Mouse (Mus musculus): ENCODE results near the gene Gpc5. TPM values are rescaled to one million over a fixed set of nuclear protein-coding genes. Genes with fewer than 3 reads are reported as not detected.
"Not testable (repeated sequence)": the region's sequence is repeated elsewhere in the genome, so short reads cannot be mapped to it uniquely, and the experiment has no call there.

Gpc5 gene
- total and polyA plus RNA-seq, 2 experiments from 2014 or later: 13.8 to 23.0 TPM

DNA sequence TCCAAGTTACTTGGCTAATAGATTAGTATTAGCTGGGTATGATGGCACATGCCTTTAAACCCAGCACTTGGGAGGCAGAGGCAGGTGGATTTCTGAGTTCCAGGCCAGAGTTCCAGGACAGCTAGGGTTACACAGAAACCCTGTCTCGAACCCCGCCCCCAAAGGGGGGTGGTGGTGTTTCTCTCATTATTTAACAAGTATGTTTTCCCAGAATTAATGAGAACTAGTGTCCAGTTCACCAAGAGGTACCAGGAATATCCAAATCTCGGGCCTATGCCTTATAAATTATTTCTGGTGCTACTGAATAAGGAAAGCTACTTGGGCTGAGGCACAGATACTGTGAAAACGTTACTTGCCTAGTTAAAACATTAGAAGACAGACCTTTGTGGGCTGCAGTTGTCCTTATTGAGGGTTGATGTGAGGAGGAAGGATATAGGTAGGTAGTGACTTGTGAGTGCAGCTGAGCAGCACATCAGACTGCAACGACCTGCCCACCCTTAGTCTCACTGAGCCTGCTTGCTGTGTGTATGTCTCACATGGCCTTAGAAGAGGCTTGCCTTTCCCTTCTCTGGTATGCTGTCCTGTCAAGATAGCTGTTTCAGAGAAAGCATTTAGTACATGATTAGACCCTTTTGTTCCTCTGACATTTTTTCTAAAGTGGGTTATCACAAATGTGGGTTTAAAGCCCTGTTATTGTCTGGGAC is 43.0 kb upstream of the Gpc5 start:
- no peak overlapping the region for H3K27ac ChIP-seq (ENCODE audit: low read depth, low read length)
- DNase-seq (ENCODE audit: low spot score) (no peak), ATAC-seq (ENCODE audit: low FRiP score) (no peak)
- no peak for TF ChIP-seq CTCF (IDR thresholded peaks at IDR 0.05)
- H3K36me3 ChIP-seq (ENCODE audit: insufficient read depth, low read length): peaks cover 5% of the 10 kb centered on the region
- no peaks in the 10 kb centered on the region for H3K9me3 ChIP-seq (ENCODE audit: low read length)
- H3K4me2 ChIP-seq (ENCODE audit: low read depth, low read length, poor library complexity, severe bottlenecking): no peak overlapping the region
- no peak overlapping the region for H3K4me3 ChIP-seq (ENCODE audit: low read depth, low read length)
- H3K9ac ChIP-seq (replicated peaks; ENCODE audit: low read length, poor library complexity, severe bottlenecking): no peak overlapping the region
- WGBS: 34% methylated on average over 5 of the region's 5 CpGs
- no peaks in the 10 kb centered on the region for H3K4me1 ChIP-seq (ENCODE audit: insufficient read depth, low read length)
- no peaks in the 10 kb centered on the region for H3K27me3 ChIP-seq (ENCODE audit: insufficient read depth, low read length)

DNA sequence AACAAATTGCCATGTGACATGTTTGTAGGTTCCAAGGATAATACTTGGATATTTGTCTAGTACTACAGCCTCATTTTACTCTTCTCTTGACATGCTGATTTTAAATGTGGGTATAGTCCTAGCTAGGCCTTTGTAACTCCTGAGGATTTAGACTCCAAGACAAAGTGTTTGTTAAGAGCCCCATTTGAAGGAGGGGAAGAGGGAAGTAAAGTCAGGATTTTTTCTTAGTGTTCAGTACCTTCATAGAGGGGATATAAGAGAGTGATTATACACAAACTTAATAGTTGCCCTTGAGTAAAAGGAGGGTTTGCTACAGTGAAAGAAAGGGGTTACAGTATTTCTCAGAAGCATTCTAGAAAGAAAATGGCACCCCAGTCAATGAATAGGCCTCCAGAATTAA is 42.2 kb upstream of the Gpc5 start:
- H3K9me3 ChIP-seq (ENCODE audit: low read length): no peaks in the 10 kb centered on the region
- H3K27me3 ChIP-seq (ENCODE audit: insufficient read depth, low read length): no peaks in the 10 kb centered on the region
- H3K4me2 ChIP-seq (ENCODE audit: low read depth, low read length, poor library complexity, severe bottlenecking): no peak overlapping the region
- H3K9ac ChIP-seq (replicated peaks; ENCODE audit: low read length, poor library complexity, severe bottlenecking): no peak overlapping the region
- H3K36me3 ChIP-seq (ENCODE audit: insufficient read depth, low read length): peaks cover 5% of the 10 kb centered on the region
- ATAC-seq (ENCODE audit: low FRiP score) (no peak), DNase-seq (ENCODE audit: low spot score) (no peak)
- H3K27ac ChIP-seq (ENCODE audit: low read depth, low read length): no peak overlapping the region
- H3K4me1 ChIP-seq (ENCODE audit: insufficient read depth, low read length): no peaks in the 10 kb centered on the region
- TF ChIP-seq CTCF (IDR thresholded peaks at IDR 0.05): no peak
- no peak overlapping the region for H3K4me3 ChIP-seq (ENCODE audit: low read depth, low read length)

DNA sequence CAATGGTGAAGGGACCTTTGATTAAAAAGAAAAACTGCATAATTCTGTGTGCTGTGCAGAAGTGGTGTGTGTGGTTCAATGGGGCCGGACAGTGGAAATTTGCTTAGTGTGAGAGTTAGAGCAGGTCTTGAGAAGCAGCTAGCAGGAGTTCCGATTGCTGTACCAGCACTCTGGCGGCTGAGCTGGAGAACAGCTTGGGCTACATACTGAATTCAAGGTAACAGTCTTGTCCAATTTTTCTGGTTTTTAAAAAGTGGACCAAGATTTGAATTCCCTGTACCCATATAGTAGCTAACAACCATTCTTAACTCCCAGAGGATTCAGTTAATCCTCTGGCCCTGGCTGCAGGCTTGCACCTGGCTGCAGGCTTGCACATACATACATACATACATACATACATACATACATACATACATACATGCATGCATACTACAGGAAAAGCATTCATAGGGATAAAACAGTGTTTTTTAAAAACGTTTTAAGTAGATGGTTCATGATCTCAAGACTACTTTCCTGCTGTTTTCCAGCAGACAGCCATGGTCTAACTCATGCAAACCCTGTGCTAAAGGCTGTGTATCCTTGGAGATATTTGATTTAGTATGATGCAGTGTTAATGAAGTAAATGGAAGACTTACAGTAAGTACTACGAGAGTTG is 40.8 kb upstream of the Gpc5 start:
- no peak for TF ChIP-seq CTCF (IDR thresholded peaks at IDR 0.05)
- no peak overlapping the region for H3K4me2 ChIP-seq (ENCODE audit: low read depth, low read length, poor library complexity, severe bottlenecking)
- 74% methylated on average over 5 of the region's 5 CpGs for WGBS
- H3K4me3 ChIP-seq (ENCODE audit: low read depth, low read length): no peak overlapping the region
- DNase-seq (ENCODE audit: low spot score): no peak
- 0 out of 2 replicates have a peak, but pooled peaks cover 5% of the 10 kb centered on the region for H3K36me3 ChIP-seq (ENCODE audit: insufficient read depth, low read length)
- H3K27ac ChIP-seq (ENCODE audit: low read depth, low read length): no peak overlapping the region
- no peaks in the 10 kb centered on the region for H3K4me1 ChIP-seq (ENCODE audit: insufficient read depth, low read length)
- ATAC-seq (ENCODE audit: low FRiP score): no peak
- H3K9ac ChIP-seq (replicated peaks; ENCODE audit: low read length, poor library complexity, severe bottlenecking): no peak overlapping the region
- H3K27me3 ChIP-seq (ENCODE audit: insufficient read depth, low read length): no peaks in the 10 kb centered on the region
- H3K9me3 ChIP-seq (ENCODE audit: low read length): no peaks in the 10 kb centered on the region

DNA sequence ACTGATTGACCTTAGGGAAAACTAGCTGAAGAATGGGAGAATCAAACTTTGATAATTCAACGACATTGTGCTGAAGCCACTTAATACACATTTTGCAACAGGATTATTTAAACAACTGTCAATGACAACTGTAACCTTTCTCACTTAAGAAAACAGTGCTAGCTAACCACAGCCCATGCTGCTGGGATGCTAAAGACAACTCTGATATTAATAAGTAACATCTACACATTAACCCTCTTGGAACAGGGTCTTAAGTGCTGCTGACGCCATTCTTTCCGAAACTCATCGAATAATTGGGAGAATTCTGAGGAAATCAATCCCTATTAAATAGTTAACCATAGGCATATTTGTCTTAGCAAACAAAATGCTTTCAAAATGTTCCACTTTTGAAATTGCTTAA is 39.6 kb upstream of the Gpc5 start:
- Histone ChIP-seq H3K4me3 (ENCODE audit: low read depth, low read length) (no peak overlapping the region), H3K9me3 (ENCODE audit: low read length) (no peaks in the 10 kb centered on the region), H3K4me2 (ENCODE audit: low read depth, low read length, poor library complexity, severe bottlenecking) (no peak overlapping the region), H3K27me3 (ENCODE audit: insufficient read depth, low read length) (no peaks in the 10 kb centered on the region), H3K36me3 (ENCODE audit: insufficient read depth, low read length) (no peaks in the 10 kb centered on the region), H3K4me1 (ENCODE audit: insufficient read depth, low read length) (no peaks in the 10 kb centered on the region), H3K9ac (replicated peaks; ENCODE audit: low read length, poor library complexity, severe bottlenecking) (no peak overlapping the region), H3K27ac (ENCODE audit: low read depth, low read length) (no peak overlapping the region)
- TF ChIP-seq CTCF (IDR thresholded peaks at IDR 0.05): no peak
- no peak for DNase-seq (ENCODE audit: low spot score)
- no peak for ATAC-seq (ENCODE audit: low FRiP score)
- WGBS: 89% methylated on average over 4 of the region's 4 CpGs

DNA sequence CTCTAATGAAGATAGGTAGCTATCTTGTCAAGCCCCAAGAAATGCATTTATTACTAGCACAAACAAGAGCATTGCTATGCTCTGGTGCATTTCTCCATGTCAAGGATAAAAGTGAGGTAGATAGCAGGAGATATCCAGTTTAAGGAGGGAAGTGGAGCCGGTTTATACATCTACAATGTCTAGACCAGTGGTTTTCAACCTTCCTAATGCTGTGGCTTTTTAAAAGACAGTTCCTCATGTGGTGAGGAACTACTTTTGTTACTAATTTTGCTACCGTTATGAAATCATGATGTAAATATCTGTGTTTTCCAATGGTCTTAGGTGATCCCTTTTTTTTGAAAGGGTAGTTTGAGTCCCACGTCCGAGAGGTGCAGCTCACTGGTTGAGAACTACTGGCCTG is 37.8 kb upstream of the Gpc5 start:
- TF ChIP-seq CTCF (IDR thresholded peaks at IDR 0.05): no peak
- WGBS: 89% methylated on average over 4 of the region's 4 CpGs
- Histone ChIP-seq H3K9me3 (ENCODE audit: low read length) (no peaks in the 10 kb centered on the region), H3K36me3 (ENCODE audit: insufficient read depth, low read length) (no peaks in the 10 kb centered on the region), H3K9ac (replicated peaks; ENCODE audit: low read length, poor library complexity, severe bottlenecking) (no peak overlapping the region), H3K4me3 (ENCODE audit: low read depth, low read length) (no peak overlapping the region), H3K4me2 (ENCODE audit: low read depth, low read length, poor library complexity, severe bottlenecking) (no peak overlapping the region), H3K27me3 (ENCODE audit: insufficient read depth, low read length) (no peaks in the 10 kb centered on the region), H3K27ac (ENCODE audit: low read depth, low read length) (no peak overlapping the region), H3K4me1 (ENCODE audit: insufficient read depth, low read length) (no peaks in the 10 kb centered on the region)
- ATAC-seq (ENCODE audit: low FRiP score): no peak
- no peak for DNase-seq (ENCODE audit: low spot score)

DNA sequence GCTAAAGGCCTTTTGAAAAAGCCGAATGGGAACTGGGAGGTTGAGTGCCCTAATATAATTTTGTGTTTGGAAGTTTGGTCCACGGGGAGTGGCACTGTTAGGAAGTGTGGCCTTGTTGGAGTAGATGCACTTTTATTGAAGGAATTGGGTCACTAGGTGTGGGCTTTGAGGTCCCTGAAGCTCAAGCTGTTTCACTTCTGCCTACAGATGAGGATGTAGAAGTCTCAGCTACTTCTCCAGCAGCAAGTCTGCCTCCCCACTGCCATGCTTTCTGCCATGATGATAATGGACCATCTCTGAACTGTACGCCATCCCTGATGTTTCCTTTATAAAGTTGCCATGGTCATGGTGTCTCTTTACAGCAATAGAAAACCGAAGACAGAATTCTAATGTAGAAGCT is 34.5 kb upstream of the Gpc5 start:
- DNase-seq (ENCODE audit: low spot score): no peak
- no peaks in the 10 kb centered on the region for H3K27me3 ChIP-seq (ENCODE audit: insufficient read depth, low read length)
- H3K4me2 ChIP-seq (ENCODE audit: low read depth, low read length, poor library complexity, severe bottlenecking): no peak overlapping the region
- ATAC-seq (ENCODE audit: low FRiP score): no peak
- no peaks in the 10 kb centered on the region for H3K9me3 ChIP-seq (ENCODE audit: low read length)
- no peaks in the 10 kb centered on the region for H3K36me3 ChIP-seq (ENCODE audit: insufficient read depth, low read length)
- no peaks in the 10 kb centered on the region for H3K4me1 ChIP-seq (ENCODE audit: insufficient read depth, low read length)
- TF ChIP-seq CTCF (IDR thresholded peaks at IDR 0.05): no peak
- 88% methylated on average over 4 of the region's 4 CpGs for WGBS
- no peak overlapping the region for H3K27ac ChIP-seq (ENCODE audit: low read depth, low read length)
- H3K4me3 ChIP-seq (ENCODE audit: low read depth, low read length): no peak overlapping the region
- H3K9ac ChIP-seq (replicated peaks; ENCODE audit: low read length, poor library complexity, severe bottlenecking): no peak overlapping the region

DNA sequence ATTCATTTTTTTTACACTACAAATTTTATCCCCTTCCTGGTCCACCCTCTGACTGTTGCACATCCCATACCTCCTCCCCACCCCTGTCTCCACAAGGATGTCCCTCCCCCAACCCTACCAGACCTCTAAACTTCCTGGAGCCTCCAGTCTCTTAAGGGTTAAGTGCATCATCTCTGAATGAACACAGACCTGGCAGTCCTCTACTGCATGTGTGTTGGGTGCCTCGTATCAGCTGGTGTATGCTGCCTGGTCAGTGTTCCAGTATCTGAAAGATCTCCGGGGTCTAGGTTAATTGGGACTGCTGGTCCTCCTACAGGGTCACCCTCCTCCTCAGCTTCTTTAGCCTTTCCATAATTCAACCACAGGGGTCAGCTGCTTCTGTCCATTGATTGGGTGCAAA is 25.9 kb upstream of the Gpc5 start:
- H3K4me2 ChIP-seq (ENCODE audit: low read depth, low read length, poor library complexity, severe bottlenecking); H3K27ac ChIP-seq (ENCODE audit: low read depth, low read length); H3K4me1 ChIP-seq (ENCODE audit: insufficient read depth, low read length); H3K36me3 ChIP-seq (ENCODE audit: insufficient read depth, low read length); H3K27me3 ChIP-seq (ENCODE audit: insufficient read depth, low read length); H3K4me3 ChIP-seq (ENCODE audit: low read depth, low read length); H3K9ac ChIP-seq (replicated peaks; ENCODE audit: low read length, poor library complexity, severe bottlenecking); H3K9me3 ChIP-seq (ENCODE audit: low read length); DNase-seq (ENCODE audit: low spot score); ATAC-seq (ENCODE audit: low FRiP score): not testable (repeated sequence)
- 79% methylated on average over 2 of the region's 2 CpGs for WGBS
